Mouse (Mus musculus) kidney, adult 18-20 months (tissue): Measurements from ENCODE around the gene Hyou1.
"Not testable (repeated sequence)": the region's sequence is repeated elsewhere in the genome, so short reads cannot be mapped to it uniquely, and the experiment has no call there.

Source experiments
- DNase-seq: peaks from one replicate; pipeline ENCODE4 v3.0.0; 2021

The Hyou1 gene

DNA sequence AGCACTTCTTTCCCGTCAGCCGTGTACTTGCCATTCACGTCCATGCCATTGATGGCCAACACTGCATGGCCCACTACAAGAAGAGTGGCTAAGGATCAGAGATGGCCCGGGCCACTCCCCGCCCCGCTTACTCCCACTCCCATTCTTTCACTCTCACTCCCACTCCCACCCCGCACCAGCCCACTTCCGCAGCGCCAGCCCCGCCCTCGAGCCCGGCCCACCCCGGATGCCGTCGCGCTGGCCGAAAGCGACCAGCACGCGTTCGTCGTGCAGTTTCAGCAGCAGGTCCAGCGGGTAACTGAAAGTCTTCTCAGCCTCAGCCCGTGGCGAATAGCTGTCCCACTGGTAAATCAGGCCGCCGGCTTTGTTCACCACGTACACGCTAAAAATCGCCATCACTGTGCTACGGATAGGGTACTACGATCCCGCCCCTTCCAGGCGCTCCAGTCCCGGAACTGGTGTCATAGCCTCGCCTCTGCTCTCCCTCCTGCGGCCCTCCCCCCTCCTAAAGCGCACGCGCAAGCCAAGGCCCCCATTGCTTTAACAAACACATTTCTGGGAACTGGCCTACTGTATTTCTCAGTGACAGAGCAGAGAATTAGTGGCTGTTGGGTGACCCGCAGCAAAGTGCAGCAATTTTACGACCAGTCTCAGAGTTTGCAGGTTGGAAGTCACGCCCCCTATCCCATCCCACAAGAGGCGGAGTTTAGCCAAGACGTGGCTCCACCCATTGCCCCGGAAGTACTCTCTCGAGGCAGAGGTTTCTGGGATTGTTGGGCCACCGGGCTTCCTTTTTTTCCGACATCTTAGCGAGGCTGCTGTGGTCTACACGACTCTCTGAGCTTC is 27.8 kb downstream of the Hyou1 start, which contains the start of the genes Rps25 and Trappc4:
Gene Rps25, plus strand, starts transcription at position 234 of the 846 bp plus-strand sequence.
Gene Trappc4, minus strand, starts transcription at position 695 of the 846 bp plus-strand sequence.
- DNase-seq: peak; percentile 95

GRCm38 (mm10) chr9:44407752-44408097 is 28.4 kb downstream of the Hyou1 start:
- no peak for DNase-seq

DNA sequence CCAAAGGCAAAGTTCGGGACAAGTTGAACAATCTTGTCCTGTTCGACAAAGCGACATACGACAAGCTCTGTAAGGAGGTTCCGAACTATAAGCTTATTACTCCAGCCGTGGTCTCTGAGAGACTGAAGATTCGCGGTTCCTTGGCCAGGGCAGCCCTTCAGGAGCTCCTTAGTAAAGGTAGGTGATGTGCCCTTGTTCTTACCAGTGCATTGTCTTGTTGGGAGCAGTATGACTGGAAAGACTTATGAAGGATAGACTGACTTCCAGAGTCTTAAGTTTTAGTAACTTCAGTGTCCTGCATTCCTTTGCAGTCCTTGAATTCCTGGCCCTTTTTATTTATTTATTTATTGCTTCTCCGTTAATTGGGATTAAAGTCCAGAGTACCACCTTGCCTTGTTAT is 29.4 kb downstream of the Hyou1 start:
- DNase-seq: not testable (repeated sequence)

DNA sequence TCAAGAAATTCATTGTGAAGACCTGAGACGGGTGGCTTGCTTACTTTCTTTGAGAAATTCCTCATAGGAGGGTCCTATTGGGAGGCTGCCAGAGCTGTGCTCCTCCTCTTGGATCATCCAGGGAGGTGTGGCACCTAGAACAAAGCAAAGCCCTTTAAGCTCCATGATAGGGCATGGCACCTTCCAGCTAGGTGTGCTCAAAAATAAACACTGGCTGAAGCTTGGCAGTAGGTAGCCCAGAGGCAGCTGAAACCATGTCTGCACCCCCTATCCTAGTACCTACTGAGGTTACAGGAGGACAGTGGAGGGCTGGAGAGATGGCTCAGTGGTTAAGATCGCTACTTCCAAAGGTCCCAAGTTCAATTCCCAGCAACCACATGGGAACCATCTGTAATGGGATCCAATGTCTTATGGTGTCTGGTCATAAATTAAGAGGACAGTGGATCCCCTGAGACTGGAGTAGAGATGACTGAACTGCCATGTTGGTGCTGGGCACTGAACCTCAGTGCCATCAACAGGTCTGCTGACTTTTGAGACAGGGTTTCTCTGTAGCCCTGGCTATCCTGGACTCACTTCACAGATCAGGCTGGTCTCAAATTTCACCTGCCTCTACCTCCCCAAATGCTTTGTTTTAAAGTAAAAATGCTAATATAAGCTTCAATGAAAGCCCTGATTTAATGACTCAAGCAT is 31.5 kb downstream of the Hyou1 start:
- DNase-seq: no peak

DNA sequence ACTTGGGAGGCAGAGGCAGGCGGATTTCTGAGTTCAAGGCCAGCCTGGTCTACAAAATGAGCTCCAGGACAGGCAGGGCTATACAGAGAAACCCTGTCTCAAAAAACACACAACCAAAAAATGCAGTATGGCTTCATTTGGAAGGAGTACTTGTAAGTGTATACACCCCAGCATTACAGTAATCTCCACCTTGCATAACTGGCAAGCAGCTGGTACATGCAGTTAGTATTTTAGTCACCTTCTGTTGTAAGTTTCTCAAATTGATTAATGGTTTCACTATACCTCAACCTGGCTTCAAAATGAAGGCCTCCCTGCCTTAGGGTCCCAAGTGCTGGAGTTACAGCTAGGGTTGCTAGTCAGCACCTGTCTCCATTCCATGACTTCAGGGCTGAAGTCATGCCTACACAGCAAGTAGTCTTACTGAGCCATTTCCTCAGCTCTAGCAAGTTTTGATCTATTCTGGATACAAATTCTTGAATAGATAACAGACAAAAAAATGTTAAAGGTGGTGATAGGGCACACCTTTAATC is 32.4 kb downstream of the Hyou1 start:
- DNase-seq: no peak

- no peak for DNase-seq
Observed at GRCm38 (mm10) chr9:44412306-44412705, 33.0 kb downstream of the Hyou1 start.

GRCm38 (mm10) chr9:44412781-44413180 is 33.5 kb downstream of the Hyou1 start:
- DNase-seq: no peak

GRCm38 (mm10) chr9:44417156-44417891 is 38.0 kb downstream of the Hyou1 start:
- no peak for DNase-seq

DNA sequence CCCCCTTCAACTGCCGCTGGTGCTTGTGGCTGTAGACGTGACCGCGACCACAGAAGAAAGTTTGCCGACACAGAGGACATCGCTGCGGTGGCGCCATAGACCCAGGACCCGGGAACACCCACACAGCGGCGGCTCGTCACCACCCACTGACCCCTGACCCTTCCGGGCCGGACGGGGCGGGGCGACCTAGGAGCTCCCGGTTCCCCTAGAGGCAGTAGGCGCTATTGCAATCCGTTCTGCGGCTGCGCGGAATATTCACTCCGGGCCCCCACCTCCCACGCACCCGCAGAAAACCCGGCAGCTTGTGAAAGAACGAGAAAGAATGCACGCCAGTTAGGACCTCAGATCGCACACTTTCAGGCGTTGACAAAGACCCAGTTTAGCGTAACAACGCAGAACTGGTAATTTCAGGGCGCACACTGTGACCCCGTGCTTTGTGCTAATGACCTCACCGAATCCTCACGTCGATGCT is 38.6 kb downstream of the Hyou1 start:
- DNase-seq: peak; percentile 97

GRCm38 (mm10) chr9:44418519-44419385 is 39.5 kb downstream of the Hyou1 start, which contains the start of gene Ccdc84:
Gene Ccdc84 (minus strand): TSS chr9:44418569.
- no peak for DNase-seq

DNA sequence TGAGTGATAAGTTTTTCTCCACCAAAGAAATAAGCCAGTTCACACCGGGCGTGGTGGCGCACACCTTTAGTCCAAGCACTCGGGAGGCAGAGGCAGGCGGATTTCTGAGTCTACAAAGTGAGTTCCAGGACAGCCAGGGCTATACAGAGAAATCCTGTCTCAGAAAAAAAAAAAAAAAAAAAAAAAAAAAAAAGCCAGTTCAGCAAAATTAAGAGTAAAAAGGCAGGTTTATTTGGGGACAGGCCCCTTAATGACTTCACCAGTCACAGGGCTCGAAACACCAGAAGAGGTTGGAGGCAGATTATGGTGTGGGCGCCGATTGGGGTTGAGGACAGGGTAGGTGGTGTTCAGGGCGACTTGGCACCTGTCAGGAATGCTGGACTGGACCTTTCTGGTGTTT is 40.4 kb downstream of the Hyou1 start:
- DNase-seq: not testable (repeated sequence)

DNA sequence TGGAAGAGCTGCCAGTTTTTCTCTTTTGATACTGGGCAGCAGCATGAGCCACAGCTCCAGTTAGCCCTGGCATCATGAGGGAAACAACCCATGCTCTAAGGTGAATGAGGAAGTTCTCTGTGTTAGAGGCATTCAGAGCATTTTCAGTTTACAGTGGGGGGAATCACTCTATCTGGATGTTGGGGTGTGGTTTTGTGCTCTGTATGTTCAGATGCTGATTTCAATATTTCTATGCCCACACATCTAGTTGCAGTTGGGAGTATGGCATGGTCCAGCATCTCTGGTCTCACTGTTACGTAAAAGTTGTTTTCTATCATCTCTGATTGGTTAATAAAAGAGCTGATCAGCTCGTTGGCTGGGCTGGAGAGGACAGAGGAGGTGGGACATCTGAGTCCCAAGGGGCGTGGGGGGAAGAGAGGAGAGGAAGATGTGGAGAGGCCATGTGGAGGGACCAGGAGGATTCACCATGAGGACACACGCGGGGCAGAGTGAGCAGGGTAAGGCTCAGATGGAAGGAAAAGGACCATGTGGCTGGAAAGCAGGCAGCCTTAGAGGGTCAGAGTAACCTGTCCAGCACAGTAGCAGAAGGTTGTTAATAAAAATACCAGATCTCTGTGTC is 41.1 kb downstream of the Hyou1 start:
- DNase-seq: no peak

DNA sequence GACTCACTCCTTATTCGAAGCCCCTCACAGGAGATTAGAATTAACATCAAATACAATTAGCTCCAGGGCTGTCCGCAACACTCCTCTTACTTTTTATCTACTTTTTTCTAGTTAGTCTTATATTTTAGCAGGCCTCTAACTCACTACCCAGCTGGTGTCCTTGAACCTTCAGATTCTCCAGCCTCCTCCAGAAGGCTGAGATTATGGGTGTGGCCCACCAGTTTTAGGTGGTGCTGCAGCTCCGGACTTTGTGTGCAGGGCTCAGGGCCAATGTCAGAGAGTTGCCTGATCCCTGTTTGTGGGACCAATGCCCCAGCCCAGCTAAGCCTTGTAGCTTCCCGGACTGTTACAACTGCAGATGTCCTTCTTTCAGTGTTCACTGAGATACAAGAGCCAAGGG is 44.3 kb downstream of the Hyou1 start:
- DNase-seq: no peak

DNA sequence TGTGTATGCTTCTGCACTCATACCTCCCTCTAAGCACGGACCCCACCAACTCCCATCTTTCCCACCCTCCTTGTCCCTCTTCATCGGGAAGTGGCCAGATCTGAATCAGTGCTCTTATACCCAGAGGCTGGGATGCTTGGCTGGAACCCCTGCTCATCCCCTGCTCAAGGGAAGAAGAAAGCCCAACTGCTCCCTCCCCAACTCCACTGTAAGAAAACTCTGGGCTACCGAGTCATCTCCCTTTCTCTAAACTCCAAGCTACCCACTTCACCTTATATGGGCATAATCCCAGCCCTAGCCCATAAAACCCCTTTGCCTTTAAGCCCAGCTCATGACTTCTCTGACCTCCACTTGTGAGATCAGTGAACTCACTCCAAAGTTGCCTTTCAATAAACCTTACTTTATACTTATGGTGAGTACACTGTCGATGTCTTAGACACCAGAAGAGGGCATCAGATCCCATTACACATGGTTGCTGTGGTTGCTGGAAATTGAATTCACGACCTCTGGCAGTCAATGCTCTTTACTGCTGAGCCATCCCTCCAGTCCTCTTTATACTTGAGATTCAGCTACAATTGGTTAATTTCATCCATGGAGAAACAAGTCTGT is 53.4 kb downstream of the Hyou1 start:
- no peak for DNase-seq

DNA sequence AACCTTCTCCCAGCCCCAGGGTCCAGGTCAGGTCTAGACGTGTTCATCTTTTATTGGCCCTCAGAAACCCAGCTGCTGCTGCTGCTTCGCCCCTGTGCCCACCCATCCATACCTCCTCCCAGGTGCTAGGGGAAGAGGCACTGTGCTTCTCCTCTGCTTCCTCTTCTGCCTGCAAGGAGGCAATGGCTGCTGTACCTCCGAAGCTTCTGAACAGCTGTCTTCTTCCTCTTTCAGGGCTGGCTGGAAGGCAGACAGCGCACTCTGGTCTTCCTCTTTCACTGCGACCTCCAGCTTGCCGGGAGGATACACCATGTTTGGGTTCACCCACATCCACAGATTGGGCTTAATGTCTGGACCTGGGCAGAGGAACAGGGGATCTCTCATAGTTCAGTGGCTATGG is 56.5 kb downstream of the Hyou1 start:
- DNase-seq: no peak

GRCm38 (mm10) chr9:44440961-44441360 is 61.7 kb downstream of the Hyou1 start, which contains the start of gene Foxr1:
Gene Foxr1 (minus strand): TSS chr9:44441136.
- DNase-seq: no peak
